Mouse (Mus musculus) left cerebral cortex, postnatal 14 days (tissue): Measurements from ENCODE around the gene Cabs1. TPM values are rescaled to one million over a fixed set of nuclear protein-coding genes. Genes with fewer than 3 reads are reported as not detected.
A peak's percentile ranks its signal among the peaks of the same experiment; 100 is the strongest.

ENCODE experiments used
- DNase-seq, 2 experiments: peaks; one replicate each; pipeline ENCODE4 v3.0.0; 2021 to 2022; ENCODE audit warnings: low spot score in 2 of 2, mixed read lengths in 1 of 2
- intact Hi-C: fragments of 180-260 bp; cut with DNase I; formaldehyde crosslinking; loops from one replicate; pipeline ENCODE4 v1.15.1; 2025
- long read RNA-seq, 2 experiments: library from polyadenylated mRNA; stranded (forward); transcript quantifications; one replicate each; pipeline ENCODE4 v2.0.0; 2021
- total RNA-seq, 2 experiments: library from RNA; stranded (reverse); gene quantifications; 2 replicates each; pipeline ENCODE4 v1.2.3; 2021

Gene Cabs1
- not detected for total RNA-seq
- long read RNA-seq, experiment 1 = 0 reads
- long read RNA-seq, experiment 2 = 0 reads

- intact Hi-C loops = no loop called here
- no peak for DNase-seq
Observed at GRCm38 (mm10) chr5:87979139-87979538, at the start of gene Cabs1. Cabs1 (plus strand) TSS chr5:87979439.

DNA sequence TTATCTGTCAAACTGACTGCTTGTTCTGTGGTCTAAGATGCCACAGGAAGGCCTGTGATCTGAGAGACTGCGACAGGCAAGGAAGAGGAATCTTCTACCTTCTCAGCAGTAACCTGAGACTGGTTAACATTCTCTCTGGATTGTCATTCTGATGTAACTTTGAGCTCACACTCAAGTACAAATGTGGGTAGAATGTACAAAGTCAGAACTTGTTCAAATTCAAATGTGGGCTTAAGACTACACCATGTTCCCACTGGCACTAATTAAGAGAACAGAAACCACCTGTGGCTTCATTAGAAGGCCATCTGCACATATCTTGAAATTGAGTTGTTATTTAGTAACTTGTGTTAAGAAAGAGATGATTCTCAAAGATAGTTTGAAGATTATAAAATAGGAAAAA, 47.6 kb upstream of the Cabs1 start:
- intact Hi-C loops = no loop called here
- DNase-seq = no peak

GRCm38 (mm10) chr5:87940752-87941151, 38.5 kb upstream of the Cabs1 start:
- intact Hi-C loops = loop anchor here (5.0 kb wide), 1 partner anchor 158 kb away; no protein-coding TSS in a partner anchor
- peak; percentile 25 to 30 for DNase-seq

GRCm38 (mm10) chr5:87942515-87942914, 36.7 kb upstream of the Cabs1 start:
- DNase-seq = no peak
- intact Hi-C loops = loop anchor here (5.0 kb wide), 1 partner anchor 160 kb away; no protein-coding TSS in a partner anchor

DNA sequence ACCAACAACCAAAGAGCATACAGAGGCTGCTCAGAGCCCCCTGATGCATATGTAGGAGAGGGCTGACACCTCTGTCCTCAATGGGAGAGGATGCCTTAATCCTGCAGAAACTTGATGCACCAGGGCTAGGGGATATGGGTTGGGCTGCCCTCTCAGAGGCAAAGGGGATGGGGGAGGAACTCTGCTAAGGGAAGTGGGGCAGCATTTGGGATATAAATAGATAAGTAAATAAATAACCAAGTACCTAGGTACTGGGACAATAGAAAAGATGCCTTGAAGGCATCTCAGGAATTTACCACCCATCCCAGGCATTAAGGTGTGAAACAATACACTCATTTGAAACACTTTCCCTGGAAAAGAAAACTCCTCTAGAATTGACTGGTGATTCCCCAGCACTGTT, 27.4 kb upstream of the Cabs1 start:
- intact Hi-C loops = no loop called here
- DNase-seq = no peak

DNA sequence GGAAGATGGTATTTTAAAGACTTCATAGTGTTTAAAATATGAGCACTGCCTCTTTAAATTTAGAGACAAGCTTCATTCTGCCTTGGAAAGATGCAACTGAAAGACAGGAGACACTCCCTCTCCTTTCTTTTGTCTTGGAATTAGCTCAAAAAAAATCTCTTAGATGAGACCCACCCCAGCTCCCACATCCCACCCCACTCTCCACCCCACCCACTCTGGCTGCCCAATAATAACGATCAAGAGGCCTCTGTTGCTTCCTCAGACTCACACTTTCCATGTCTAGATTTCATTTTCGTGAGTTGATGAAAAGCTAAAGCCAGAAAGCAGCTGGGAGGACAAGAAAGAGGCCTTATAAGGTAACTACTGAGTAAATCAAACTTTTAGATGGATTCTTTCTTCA, 10.0 kb upstream of the Cabs1 start, which contains the start of the genes 2310003L06Rik and Gm28434:
2310003L06Rik (plus strand) TSS at position 259 of the 400 bp plus-strand sequence.
Gm28434 (plus strand) TSS at position 317 of the 400 bp plus-strand sequence.
- DNase-seq = no peak
- intact Hi-C loops = no loop called here

- no peak for DNase-seq
- intact Hi-C loops = no loop called here
Observed at GRCm38 (mm10) chr5:87982468-87983214, 3.4 kb downstream of the Cabs1 start.

DNA sequence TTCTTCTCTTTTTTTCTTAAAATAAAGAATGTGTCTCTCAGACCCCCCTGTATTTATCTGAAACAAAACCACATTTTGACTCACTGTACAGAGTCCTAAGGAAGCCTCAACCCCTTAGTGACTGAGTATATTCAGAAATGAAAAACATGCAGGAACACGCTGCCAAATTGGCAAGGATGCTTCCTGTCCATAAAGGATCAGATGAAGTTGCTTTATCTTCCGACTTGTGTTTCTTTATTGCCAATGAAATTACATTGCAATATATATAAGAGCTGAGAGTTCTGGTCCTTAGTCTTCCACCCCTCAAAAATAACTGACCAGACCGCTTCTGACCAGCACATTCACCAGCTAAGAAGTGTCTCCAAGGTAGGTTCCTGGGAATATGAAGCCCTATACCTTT, 23.0 kb downstream of the Cabs1 start, which contains the start of gene Smr3a:
Smr3a (plus strand) TSS at position 301 of the 400 bp plus-strand sequence.
- DNase-seq = no peak
- intact Hi-C loops = no loop called here

GRCm38 (mm10) chr5:88005241-88005640, 26.0 kb downstream of the Cabs1 start:
- intact Hi-C loops = no loop called here
- no peak for DNase-seq

Other genes with a start within 250 kb of the Cabs1 start
- not detected for gene Csn1s2a, start 204.9 kb upstream of the Cabs1 start, total RNA-seq
- not detected for gene Csn1s2b, start 171.4 kb upstream of the Cabs1 start, total RNA-seq
- not detected for gene Prr27, start 153.8 kb upstream of the Cabs1 start, total RNA-seq
- not detected for gene Odam, start 94.4 kb upstream of the Cabs1 start, total RNA-seq
- gene Csn3, start 53.9 kb upstream of the Cabs1 start, total RNA-seq = not detected
- not detected for gene 2310003L06Rik, start 10.0 kb upstream of the Cabs1 start, total RNA-seq
- not detected for gene Gm28434, start 9.9 kb upstream of the Cabs1 start, total RNA-seq
- gene Smr3a, start 23.1 kb downstream of the Cabs1 start, total RNA-seq = not detected
- gene Smr2, start 107.1 kb downstream of the Cabs1 start, total RNA-seq = not detected
- gene Gm11116, start 132.1 kb downstream of the Cabs1 start, total RNA-seq = not detected
- gene Gm11115, start 174.7 kb downstream of the Cabs1 start, total RNA-seq = not detected